Mouse (Mus musculus): ENCODE results near the gene Nek8.

The Nek8 gene

GRCm38 (mm10) chr11:78183884-78184514 is 7.5 kb upstream of the Nek8 start:
- no peak for ATAC-seq (ENCODE audit: low TSS enrichment)

GRCm38 (mm10) chr11:78182961-78183844 is 6.7 kb upstream of the Nek8 start, which contains the start of gene Rpl23a:
Gene Rpl23a (minus strand): TSS chr11:78183584.
- ATAC-seq (ENCODE audit: low TSS enrichment), result peak; percentile 92

- ATAC-seq (ENCODE audit: low TSS enrichment), result no peak
Measured at GRCm38 (mm10) chr11:78182450-78182849, 6.0 kb upstream of the Nek8 start.

DNA sequence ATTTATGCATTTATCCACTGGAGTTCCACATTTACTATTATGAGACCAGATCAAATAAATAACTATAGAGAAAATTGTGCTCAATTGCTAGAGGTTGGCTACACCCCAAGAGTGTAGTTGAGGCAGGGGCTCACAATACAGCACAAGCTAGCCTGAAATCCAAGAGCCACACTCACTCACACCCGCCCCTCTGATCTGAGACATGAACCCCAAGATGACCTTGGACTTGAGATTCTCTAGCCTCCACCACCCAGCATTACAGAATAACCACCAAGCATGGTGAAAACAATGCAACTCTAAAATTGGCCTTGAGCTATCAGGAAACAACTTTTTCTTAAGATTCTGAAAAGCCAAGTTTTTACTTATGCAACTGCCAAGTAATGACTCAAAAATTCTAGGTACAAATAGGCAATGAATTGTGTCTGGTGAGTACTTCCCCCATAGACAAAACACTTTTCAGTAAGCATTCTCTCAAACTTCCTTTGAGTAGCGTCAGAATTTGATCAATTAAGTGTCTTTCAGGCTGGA is 5.4 kb upstream of the Nek8 start:
- ATAC-seq (ENCODE audit: low TSS enrichment), result no peak

- no peak for ATAC-seq (ENCODE audit: low TSS enrichment)
Measured at GRCm38 (mm10) chr11:78180081-78180761, 3.7 kb upstream of the Nek8 start.

GRCm38 (mm10) chr11:78179438-78179999 is 3.0 kb upstream of the Nek8 start:
- no peak for ATAC-seq (ENCODE audit: low TSS enrichment)

DNA sequence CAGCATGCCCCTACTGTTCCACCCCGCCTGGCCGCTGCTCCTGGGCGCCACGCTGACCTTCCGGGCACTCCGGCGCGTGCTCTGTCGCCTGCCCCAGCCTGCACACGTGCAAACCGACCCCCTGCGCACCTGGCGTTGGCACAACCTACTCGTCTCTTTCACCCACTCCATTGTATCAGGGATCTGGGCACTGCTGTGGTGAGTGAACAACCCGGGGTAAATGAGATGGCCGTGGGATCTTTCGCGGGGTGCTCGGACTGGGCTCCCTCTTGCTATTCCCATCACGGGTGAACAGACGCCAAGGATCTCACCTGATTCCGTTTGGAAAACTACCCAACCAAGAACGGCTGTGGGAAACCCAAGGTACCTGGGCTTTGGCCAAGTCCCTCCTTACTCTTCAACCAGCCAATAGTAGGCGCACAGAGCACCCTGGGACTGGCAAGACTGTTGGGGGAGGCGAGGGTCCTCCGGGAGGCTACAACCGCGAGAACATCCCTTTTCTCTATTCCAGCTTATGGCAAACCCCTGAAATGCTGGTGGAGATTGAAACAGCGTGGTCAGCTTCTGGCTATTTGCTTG is 2.5 kb upstream of the Nek8 start:
- ATAC-seq (ENCODE audit: low TSS enrichment), result no peak

- ATAC-seq (ENCODE audit: low TSS enrichment), result peak; percentile 68
Measured at GRCm38 (mm10) chr11:78177903-78178858, 1.7 kb upstream of the Nek8 start.

DNA sequence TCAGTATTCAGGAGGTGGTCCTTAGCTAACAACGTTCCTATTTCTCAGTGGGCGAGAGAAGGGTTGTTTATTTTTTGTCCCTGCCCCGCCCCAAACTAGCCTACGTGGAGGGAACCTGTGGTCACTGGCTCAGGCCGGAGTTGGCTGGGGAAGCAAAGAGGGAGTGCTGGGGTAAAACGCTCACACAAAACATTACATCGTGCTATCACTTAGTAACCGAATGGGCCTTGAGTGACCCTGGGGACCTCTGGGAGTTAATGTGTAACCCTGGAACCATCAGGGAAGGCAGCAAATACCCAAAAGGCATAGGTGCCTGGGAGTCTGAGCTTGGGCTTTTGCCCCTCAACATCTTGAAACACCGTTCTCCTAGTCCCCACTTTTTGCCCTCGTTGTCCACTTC is 962 bp upstream of the Nek8 start:
- peak; percentile 1; the same call in 1 of the 2 replicates for ATAC-seq (ENCODE audit: low TSS enrichment)

DNA sequence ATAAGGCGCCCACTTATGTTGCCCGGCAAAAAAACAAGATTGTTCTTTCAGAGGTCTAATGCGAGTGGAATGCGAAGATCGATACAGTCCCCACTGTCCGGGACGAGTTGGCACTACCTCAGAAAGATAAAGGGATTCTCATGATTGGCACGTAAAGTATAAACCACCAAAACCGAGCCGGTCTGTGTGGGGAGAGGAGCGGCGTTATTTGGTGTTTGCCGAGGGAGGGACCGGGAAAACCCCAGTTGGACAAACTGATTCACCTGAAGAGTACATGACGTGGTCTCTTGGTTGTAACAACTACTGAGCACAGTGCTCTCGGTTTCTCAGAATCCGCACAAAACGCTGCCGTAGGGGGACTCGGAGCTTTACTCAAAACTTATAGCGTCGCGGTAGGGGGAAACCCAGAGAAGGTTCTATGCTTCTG is 443 bp upstream of the Nek8 start:
- no peak for ATAC-seq (ENCODE audit: low TSS enrichment)

DNA sequence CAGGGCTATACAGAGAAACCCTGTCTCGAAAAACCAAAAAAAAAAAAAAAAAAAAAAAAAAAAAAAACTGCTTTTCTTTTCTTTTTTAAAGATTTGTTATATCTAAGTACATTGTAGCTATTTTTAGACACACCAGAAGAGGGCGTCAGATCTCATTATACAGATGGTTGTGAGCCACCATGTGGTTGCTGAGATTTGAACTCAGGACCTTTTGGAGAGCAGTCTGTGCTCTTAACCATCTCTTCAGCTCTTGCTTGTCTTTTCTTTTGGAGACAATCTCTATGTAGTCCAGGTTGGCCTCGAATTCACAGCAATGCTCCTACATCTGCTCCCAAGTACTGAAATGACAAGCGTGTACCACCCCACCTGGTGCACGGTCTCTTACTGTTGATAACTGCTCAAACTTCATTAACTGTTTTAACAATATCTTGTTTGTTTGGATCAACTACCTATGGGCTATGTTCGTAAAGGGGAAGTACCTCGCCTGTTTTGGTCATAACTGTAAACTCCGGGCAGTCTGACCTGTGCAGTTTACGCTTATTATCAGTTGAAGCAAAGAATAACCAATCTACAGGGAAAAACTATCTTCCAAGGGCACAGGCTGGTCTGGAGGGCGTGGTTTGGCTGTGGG is 589 bp downstream of the Nek8 start:
- ATAC-seq (ENCODE audit: low TSS enrichment), result no peak

- ATAC-seq (ENCODE audit: low TSS enrichment), result no peak
Measured at GRCm38 (mm10) chr11:78174506-78174905, 2.0 kb downstream of the Nek8 start.

GRCm38 (mm10) chr11:78172748-78173383 is 3.6 kb downstream of the Nek8 start:
- no peak for ATAC-seq (ENCODE audit: low TSS enrichment)

- ATAC-seq (ENCODE audit: low TSS enrichment), result no peak
Measured at GRCm38 (mm10) chr11:78172034-78172747, 4.3 kb downstream of the Nek8 start.

DNA sequence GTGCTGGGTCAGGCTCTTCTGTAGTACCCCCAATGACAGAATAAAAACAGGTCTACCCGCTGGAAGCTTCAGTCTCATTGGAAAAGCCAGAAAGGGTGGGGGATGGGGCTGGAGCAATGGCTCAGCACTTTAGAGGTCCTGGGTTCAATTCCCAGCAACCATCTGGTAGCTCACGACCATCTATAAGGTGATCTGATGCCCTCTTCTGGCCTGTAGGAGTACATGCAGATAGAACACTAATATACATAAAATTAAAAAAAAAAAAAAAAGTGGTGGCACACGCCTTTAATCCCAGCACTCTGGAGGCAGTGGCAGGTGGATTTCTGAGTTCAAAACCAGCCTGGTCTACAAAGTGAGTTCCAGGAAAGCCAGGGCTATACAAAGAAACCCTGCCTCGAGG is 5.1 kb downstream of the Nek8 start:
- ATAC-seq (ENCODE audit: low TSS enrichment), result no peak

DNA sequence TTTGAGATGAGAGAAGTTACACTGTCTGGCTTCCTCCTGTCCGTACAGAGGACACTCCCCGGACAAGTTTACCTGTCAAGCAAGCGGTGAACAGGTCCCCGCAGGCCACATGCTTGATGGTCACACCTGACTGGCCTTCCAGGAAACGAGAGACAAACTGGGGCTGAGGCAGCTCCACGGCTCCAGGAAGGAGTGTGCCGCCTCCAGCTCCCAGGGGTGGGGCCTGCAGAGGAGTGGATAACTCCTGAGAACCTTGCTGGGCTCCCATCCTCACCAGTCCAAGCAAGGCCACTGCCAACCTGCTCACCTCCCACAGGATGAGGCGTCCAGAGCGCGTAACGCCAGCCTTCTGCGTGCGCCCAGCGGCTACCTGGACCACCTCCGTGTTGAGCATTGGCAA is 6.2 kb downstream of the Nek8 start:
- ATAC-seq (ENCODE audit: low TSS enrichment), result no peak

GRCm38 (mm10) chr11:78168541-78169468 is 7.7 kb downstream of the Nek8 start:
- no peak for ATAC-seq (ENCODE audit: low TSS enrichment)
